Mouse (Mus musculus) stomach, postnatal 0 days (tissue): ENCODE measurements around the gene Spopl.

ENCODE experiments used
- CTCF ChIP-seq: IDR thresholded peaks from 2 replicates; pipeline ENCODE4 v1.5.1; 2016; ENCODE audit warnings: antibody characterized with exemption, low read depth, mild to moderate bottlenecking, moderate library complexity
- EP300 ChIP-seq: optimal IDR thresholded peaks from 2 replicates; pipeline ENCODE3; 2016; ENCODE audit warnings: antibody characterized with exemption

DNA sequence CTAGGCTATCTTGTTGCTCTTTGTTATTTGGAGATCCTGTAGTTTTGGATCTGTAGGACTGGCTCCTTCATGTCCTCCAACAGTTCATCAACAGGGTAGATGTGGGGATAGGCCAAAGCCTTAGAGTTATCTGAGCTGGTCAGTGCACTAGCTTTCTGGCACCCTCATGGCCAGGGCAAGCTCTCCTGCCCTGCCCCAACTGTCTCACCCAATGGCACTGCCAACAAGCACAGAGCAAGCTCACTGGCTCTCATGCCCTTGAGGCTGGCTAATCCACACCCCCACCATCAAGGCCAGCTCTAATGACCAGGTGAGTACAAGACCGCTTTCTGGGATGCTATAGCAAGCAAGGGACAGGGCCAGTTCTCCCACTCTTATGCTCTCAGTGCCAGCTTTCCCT, 24.7 kb downstream of the Spopl start:
- no peak for TF ChIP-seq CTCF
- no peak for TF ChIP-seq EP300
